Mouse (Mus musculus) stomach, embryonic 14.5 days (tissue): ENCODE data around the gene Zfp512b. TPM values are rescaled to one million over a fixed set of nuclear protein-coding genes. Genes with fewer than 3 reads are reported as not detected.

Experiments used
- ATAC-seq: fragments of 200-750 bp; cut with Nextera tagmentation; 2 replicates; pipeline ENCODE4 v1.8.0; 2017; ENCODE audit warnings: low read depth, moderate TSS enrichment; ENCODE audit not compliant: insufficient number of reproducible peaks, insufficient read depth, low FRiP score
- H3K27ac ChIP-seq: fragments of 300-500 bp; sonication (generic); 2 replicates; pipeline ENCODE4 v1.5.1; 2014; ENCODE audit warnings: mild to moderate bottlenecking, low read length, moderate library complexity, mixed read lengths
- H3K27me3 ChIP-seq: fragments of 300-500 bp; sonication (generic); 2 replicates; pipeline ENCODE4 v1.6.1; 2014; ENCODE audit warnings: low read length, control low read depth, mixed read lengths; ENCODE audit not compliant: control insufficient read depth, insufficient read depth
- H3K36me3 ChIP-seq: fragments of 300-500 bp; sonication (generic); 2 replicates; pipeline ENCODE4 v1.6.1; 2014; ENCODE audit warnings: mild to moderate bottlenecking, control low read depth, low read length, moderate library complexity, mixed read lengths; ENCODE audit not compliant: control insufficient read depth, insufficient read depth
- H3K4me1 ChIP-seq: fragments of 300-500 bp; sonication (generic); 2 replicates; pipeline ENCODE4 v1.6.1; 2014; ENCODE audit warnings: low read length, control low read depth, mixed read lengths; ENCODE audit not compliant: control insufficient read depth, insufficient read depth
- H3K4me2 ChIP-seq: fragments of 300-500 bp; sonication (generic); replicated peaks from 2 replicates; pipeline ENCODE4 v1.6.1; 2014; ENCODE audit warnings: low read depth, low read length, control low read depth
- H3K4me3 ChIP-seq: fragments of 300-500 bp; sonication (generic); 2 replicates; pipeline ENCODE4 v1.5.1; 2014; ENCODE audit warnings: low read depth, low read length, control low read depth
- H3K9ac ChIP-seq: fragments of 300-500 bp; sonication (generic); replicated peaks from 2 replicates; pipeline ENCODE4 v1.6.1; 2014; ENCODE audit warnings: low read depth, mild to moderate bottlenecking, control low read depth, low read length, moderate library complexity, mixed read lengths
- H3K9me3 ChIP-seq: fragments of 300-500 bp; sonication (generic); 2 replicates; pipeline ENCODE4 v1.6.1; 2016; ENCODE audit warnings: low read depth, low read length, control low read depth; ENCODE audit not compliant: control insufficient read depth
- WGBS: fragments of 180-500 bp; shearing (Covaris S2); extraction: QIAGEN DNeasy Blood & Tissue Kit; methylation state at CpG from one replicate; pipeline ENCODE4 v1.1.7; 2014; 5-methylcytosine and 5-hydroxymethylcytosine counted together
- polyA plus RNA-seq: library from polyadenylated mRNA; unstranded; fragments of >200 nt; fragmentation: Nextera tagmentation; extraction: Ambion mirVana; gene quantifications from 2 replicates; pipeline ENCODE4 v1.2.1, GENCODE M21; 2014

Gene Zfp512b
- polyA plus RNA-seq, 1 experiment from 2014 or later, result 51.6 TPM

GRCm38 (mm10) chr2:181572921-181573920 lies 19.4 kb downstream of the Zfp512b start:
- Histone ChIP-seq H3K4me1 (0 out of 2 replicates have a peak, but pooled peaks cover 5% of the 10 kb centered on the region), H3K9ac (no peak overlapping the region), H3K27me3 (no peaks in the 10 kb centered on the region), H3K36me3 (peaks cover 25% of the 10 kb centered on the region; the same call in 1 of the 2 replicates), H3K4me2 (no peak overlapping the region), H3K27ac (no peak overlapping the region), H3K9me3 (no peaks in the 10 kb centered on the region), H3K4me3 (no peak overlapping the region)
- 91% methylated on average over 15 of the region's 15 CpGs for WGBS
- ATAC-seq, result no peak

GRCm38 (mm10) chr2:181571941-181572670 lies 20.5 kb downstream of the Zfp512b start:
- no peaks in the 10 kb centered on the region for H3K4me1 ChIP-seq
- peaks cover 25% of the 10 kb centered on the region; the same call in 1 of the 2 replicates for H3K36me3 ChIP-seq
- ATAC-seq, result no peak
- no peak overlapping the region for H3K27ac ChIP-seq
- no peak overlapping the region for H3K4me3 ChIP-seq
- no peak overlapping the region for H3K9ac ChIP-seq
- no peaks in the 10 kb centered on the region for H3K27me3 ChIP-seq
- H3K4me2 ChIP-seq, result no peak overlapping the region
- no peaks in the 10 kb centered on the region for H3K9me3 ChIP-seq
- WGBS, result 87% methylated on average over 11 of the region's 11 CpGs

- peaks cover 25% of the 10 kb centered on the region; the same call in 1 of the 2 replicates for H3K36me3 ChIP-seq
- H3K4me3 ChIP-seq, result no peak overlapping the region
- 58% methylated on average over 6 of the region's 6 CpGs for WGBS
- H3K27me3 ChIP-seq, result no peaks in the 10 kb centered on the region
- no peak overlapping the region for H3K4me2 ChIP-seq
- no peaks in the 10 kb centered on the region for H3K4me1 ChIP-seq
- H3K27ac ChIP-seq, result no peak overlapping the region
- no peak overlapping the region for H3K9ac ChIP-seq
- ATAC-seq, result 0 out of 2 replicates have a peak, but pooled peaks have one; percentile 38
- H3K9me3 ChIP-seq, result no peaks in the 10 kb centered on the region
Measured at GRCm38 (mm10) chr2:181570921-181571595, 21.5 kb downstream of the Zfp512b start.

GRCm38 (mm10) chr2:181570375-181570774 lies 22.2 kb downstream of the Zfp512b start:
- WGBS, result 92% methylated on average over 8 of the region's 8 CpGs
- Histone ChIP-seq H3K27me3 (no peaks in the 10 kb centered on the region), H3K4me3 (no peak overlapping the region)

GRCm38 (mm10) chr2:181569856-181570255 lies 22.7 kb downstream of the Zfp512b start:
- Histone ChIP-seq H3K27me3 (no peaks in the 10 kb centered on the region), H3K9me3 (peaks cover 7% of the 10 kb centered on the region; the same call in 1 of the 2 replicates), H3K4me2 (no peak overlapping the region), H3K9ac (no peak overlapping the region), H3K36me3 (peaks cover 25% of the 10 kb centered on the region; the same call in 1 of the 2 replicates), H3K4me1 (no peaks in the 10 kb centered on the region), H3K27ac (no peak overlapping the region), H3K4me3 (no peak overlapping the region)
- peak; percentile 38; the same call in 1 of the 2 replicates for ATAC-seq
- WGBS, result 94% methylated on average over 10 of the region's 10 CpGs

More at GRCm38 (mm10) chr2:181570375-181570774, 22.2 kb downstream of the Zfp512b start:
- Histone ChIP-seq H3K36me3 (peaks cover 25% of the 10 kb centered on the region; the same call in 1 of the 2 replicates), H3K4me1 (no peaks in the 10 kb centered on the region), H3K4me2 (no peak overlapping the region), H3K27ac (no peak overlapping the region), H3K9me3 (peaks cover 5% of the 10 kb centered on the region; the same call in 1 of the 2 replicates), H3K9ac (no peak overlapping the region)
- ATAC-seq, result no peak

- Histone ChIP-seq H3K36me3 (peaks cover 21% of the 10 kb centered on the region; the same call in 1 of the 2 replicates), H3K27ac (no peak overlapping the region), H3K27me3 (no peaks in the 10 kb centered on the region), H3K4me3 (no peak overlapping the region), H3K9ac (no peak overlapping the region), H3K4me1 (no peaks in the 10 kb centered on the region), H3K9me3 (peaks cover 7% of the 10 kb centered on the region; the same call in 1 of the 2 replicates), H3K4me2 (no peak overlapping the region)
- WGBS, result 73% methylated on average over 7 of the region's 7 CpGs
- ATAC-seq, result no peak
Measured at GRCm38 (mm10) chr2:181568272-181569008, 24.2 kb downstream of the Zfp512b start.

- no peak for ATAC-seq
- peaks cover 7% of the 10 kb centered on the region; the same call in 1 of the 2 replicates for H3K9me3 ChIP-seq
- H3K4me1 ChIP-seq, result no peaks in the 10 kb centered on the region
- H3K4me2 ChIP-seq, result no peak overlapping the region
- no peak overlapping the region for H3K4me3 ChIP-seq
- no peak overlapping the region for H3K9ac ChIP-seq
- H3K27ac ChIP-seq, result no peak overlapping the region
- H3K36me3 ChIP-seq, result peaks cover 13% of the 10 kb centered on the region; the same call in 1 of the 2 replicates
- no peaks in the 10 kb centered on the region for H3K27me3 ChIP-seq
- WGBS, result 85% methylated on average over 3 of the region's 3 CpGs
Measured at GRCm38 (mm10) chr2:181567338-181567737, 25.3 kb downstream of the Zfp512b start.
